Mouse (Mus musculus) lung, postnatal 0 days (tissue): ENCODE results near the gene Tsen2.

Experiments used
- CTCF ChIP-seq: IDR thresholded peaks from 2 replicates; pipeline ENCODE4 v1.5.1; 2016; ENCODE audit warnings: antibody characterized with exemption, mild to moderate bottlenecking
- EP300 ChIP-seq: IDR thresholded peaks from 2 replicates; pipeline ENCODE4 v1.6.1; 2016; ENCODE audit warnings: antibody characterized with exemption, mild to moderate bottlenecking, control low read depth

GRCm38 (mm10) chr6:115577941-115578340 lies 33.5 kb downstream of the Tsen2 start:
- TF ChIP-seq CTCF (no peak), EP300 (no peak)
